Mouse (Mus musculus) erythroblast, adult 5-6 weeks (primary cell): ENCODE data around the gene Cox14. TPM values are rescaled to one million over a fixed set of nuclear protein-coding genes. Genes with fewer than 3 reads are reported as not detected.
"Not testable (repeated sequence)": the region's sequence is repeated elsewhere in the genome, so short reads cannot be mapped to it uniquely, and the experiment has no call there.

Source experiments
- ATAC-seq: replicated peaks from 2 replicates; pipeline ENCODE4 v1.8.0; 2016; ENCODE audit warnings: moderate number of reproducible peaks, mild to moderate bottlenecking, moderate TSS enrichment, inconsistent platforms; ENCODE audit not compliant: poor library complexity, low FRiP score, severe bottlenecking
- total RNA-seq, 2 experiments: library from RNA; stranded (forward) in 1 of 2; stranded (reverse) in 1 of 2; fragments of 150-400 nt in 1 of 2; fragments of 200-764, 138-1000 nt in 1 of 2; gene quantifications; 2 replicates each; pipeline versions ENCODE4 v1.2.3 to v1.2.4; 2015 to 2017; ENCODE audit warnings: low replicate concordance in 2 of 2

Gene Cox14
- total RNA-seq, 2 experiments from 2014 or later: 5.6 to 10.4 TPM

DNA sequence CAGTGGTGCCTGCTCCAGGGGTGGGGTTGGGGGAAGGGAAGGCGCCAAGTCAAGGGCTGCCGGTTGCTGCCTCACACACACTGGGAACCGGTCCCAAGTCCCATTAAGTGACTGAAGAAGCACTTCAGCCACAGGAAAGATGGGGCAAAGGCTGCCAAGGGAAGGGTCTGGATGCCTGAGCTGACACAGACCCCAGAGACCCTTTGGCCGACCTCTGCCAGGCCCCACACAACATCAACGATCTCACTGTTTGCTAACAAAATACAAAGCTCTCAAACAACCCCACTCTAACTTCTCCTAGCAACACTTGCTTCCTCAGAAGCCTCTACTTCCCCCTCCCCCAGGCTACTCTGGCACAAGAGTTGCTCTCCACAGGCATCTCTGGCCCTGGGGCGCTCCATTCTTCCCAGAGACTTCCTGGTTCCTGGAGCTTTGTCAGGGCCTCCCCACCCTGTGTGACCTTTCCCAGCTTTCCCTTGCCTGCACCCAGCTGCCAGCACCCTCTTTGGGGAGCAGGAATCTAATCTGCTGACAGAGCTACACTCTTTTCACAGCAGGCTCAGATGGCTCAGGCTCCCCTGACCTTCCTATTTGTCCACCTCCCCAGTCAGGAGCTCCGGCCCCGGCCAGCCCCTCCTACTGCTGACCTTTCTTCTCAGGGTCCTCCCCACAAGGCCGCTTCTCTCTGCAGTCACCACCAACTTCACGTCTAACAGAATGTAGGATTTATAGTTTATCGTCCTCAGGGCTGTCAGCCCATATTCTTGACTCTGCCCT, 1.7 kb upstream of the Cox14 start:
- ATAC-seq: no peak

DNA sequence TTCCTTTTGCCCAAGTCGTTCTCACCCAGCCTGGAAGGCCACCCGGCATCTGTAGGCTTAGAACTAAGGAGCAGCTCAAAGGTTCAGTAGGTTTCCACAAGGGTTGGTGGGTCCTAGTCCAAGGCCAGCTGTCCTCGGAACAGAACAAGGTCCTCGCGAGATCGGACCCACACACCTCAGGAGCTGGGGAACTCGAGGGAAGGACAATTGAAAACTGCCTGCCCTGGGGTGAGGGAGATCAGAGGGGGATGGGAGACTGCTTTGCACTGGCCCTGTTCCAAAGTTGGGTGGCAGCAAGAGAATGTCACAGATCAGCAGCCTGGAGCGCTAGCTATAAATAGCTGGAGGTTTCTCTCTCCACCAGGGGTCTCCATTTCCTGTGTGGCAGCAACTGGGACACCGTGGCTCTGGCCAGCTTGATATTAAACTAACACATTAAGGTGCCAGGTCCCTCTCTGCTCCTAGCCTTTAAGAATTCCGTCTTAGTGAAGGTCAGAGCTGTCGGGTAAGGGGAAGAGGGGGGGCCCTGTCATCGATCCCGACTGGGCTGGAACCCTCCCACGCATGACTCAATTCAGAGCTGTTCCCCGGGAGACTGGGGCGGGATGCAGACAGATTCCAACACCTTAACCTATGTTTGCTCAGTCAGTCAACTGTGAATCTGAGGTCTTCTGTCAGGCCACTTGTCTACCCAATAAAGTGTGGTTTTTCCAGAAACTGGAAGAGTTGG, 961 bp upstream of the Cox14 start:
- ATAC-seq: no peak

DNA sequence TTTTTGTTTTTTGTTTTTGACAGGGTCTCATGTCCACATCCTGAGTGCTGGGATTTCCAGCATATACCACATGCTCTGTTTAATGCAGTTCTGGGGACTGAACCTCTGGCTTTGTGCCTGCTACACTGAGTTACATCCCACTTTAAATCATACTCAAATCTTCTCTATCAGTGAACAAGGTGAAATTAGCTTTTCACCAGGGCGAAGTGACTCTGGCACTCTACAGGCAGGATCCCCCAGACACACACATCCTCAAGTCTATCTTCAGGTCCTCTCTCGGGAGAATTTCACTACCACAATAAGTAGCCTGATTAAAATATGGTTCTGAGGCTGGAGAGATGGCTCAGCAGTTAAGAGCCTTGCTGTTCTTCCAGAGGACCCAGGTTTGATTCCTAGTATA, 1.1 kb downstream of the Cox14 start:
- no peak for ATAC-seq

DNA sequence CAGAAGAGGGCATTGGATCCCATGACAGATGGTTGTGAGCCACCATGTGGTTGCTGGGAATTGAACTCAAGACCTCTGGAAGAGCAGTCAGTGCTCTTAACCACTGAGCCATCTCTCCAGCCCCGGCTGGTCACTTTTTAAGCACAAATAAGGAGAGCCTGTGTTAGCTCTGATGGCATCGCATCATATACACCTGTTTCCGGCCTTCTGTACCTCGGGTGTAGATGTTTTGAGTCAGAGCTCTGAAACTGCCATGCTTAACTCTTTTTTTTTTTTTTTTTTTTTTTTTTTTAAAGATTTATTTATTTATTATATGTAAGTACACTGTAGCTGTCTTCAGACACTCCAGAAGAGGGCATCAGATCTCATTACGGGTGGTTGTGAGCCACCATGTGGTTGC, 1.6 kb downstream of the Cox14 start:
- not testable (repeated sequence) for ATAC-seq

DNA sequence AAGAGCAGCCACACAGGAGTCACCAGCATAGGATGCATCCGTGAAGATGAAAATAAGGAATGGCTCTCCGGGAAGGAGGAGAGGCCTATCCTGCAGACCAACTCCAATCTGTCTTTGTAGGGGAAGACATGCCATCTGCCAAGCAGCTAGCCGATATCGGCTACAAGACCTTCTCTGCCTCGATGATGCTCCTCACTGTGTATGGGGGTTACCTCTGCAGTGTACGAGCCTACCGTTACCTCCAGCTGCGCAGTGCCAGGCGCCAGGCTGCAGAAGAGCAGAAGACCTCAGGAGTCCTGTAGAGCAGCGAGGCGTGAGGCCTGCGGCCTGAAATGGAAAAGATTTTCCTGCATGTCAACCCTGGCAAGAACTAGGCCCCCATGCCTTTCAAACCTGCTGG, 2.1 kb downstream of the Cox14 start:
- no peak for ATAC-seq

DNA sequence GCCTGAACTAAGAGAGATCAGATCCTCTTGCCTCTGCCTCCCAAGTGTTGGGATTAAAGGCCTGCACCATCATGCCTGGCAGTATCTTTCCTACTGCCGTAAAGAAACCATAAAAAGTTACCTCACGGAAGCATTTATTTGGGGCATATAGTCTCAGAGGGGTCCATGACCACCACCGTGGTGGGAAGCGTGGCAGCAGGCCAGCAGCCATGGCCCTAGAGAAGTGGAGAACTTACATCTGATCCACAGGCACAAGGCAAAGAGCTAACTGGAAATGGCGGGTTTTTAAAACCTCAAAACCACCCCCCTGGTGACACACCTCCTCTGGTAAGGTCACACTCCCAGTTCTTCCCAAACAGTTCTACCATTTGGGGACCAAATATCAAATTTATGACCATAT, 2.8 kb downstream of the Cox14 start:
- no peak for ATAC-seq

DNA sequence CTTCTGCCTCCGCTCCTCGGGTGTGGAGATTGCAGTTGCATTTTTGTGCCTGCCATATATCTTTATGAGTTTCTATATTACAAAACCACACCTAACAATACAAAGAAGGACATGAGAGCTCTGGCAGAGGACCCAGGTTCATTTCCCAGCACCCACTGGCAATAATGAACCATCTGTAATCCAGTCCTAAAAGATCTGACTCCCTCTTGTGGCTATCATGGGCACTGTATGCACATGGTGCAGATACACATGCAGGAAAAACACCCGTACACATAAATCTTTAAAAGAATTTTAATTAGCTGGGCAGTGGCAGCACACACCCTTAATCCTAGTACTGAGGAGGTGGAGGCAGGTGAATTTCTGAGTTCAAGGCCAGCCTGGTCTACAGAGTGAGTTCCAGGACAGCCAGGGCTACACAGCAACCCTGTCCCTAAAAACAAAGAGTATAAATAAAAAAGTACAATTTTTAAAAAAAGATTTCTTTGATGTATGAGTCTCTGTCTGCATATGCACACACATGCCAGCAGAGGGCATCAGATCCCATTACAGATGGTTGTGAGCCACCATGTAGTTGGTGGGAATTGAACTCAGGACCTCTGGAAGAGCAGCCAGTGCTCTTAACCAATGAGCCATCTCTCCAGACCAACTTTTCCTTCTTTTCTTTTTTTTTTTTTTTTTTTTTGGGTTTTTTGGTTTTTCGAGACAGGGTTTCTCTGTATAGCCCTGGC, 3.8 kb downstream of the Cox14 start:
- no peak for ATAC-seq

DNA sequence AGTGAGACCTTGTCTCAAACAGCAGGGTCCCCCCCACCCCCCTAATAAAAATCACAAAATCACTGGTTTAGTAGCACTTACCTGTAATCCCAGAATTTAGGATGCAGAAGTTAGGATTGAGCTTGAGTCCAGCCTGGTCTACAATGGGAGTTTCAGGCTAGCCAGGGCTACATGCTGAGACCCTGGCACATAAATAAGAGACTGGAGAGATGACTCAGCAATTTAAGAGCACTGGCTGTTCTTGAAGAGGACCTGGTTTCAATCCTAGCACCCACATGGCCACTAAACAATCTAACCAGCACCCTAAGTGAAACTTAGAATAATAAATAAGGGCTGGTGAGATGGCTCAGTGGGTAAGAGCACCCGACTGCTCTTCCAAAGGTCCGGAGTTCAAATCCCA, 5.7 kb downstream of the Cox14 start:
- no peak for ATAC-seq

DNA sequence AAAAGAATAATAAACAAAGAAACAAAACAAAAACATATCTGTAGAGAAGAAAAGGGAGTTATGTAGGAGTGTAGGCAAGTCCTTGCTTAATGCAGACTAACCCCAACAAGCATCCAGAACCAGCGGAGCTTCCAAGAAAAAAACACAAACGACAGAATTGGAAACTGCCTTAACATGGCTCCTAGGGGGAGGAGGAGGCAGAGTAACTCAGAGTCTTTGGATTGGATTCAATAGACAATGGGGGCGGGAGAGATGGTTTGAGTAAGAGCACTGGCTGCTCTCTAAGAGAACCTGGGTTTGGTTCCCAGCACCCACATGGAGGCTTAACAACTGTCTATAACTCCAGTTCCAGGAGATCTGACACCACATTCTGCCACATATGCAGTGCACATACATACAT, 6.3 kb downstream of the Cox14 start:
- ATAC-seq: no peak

DNA sequence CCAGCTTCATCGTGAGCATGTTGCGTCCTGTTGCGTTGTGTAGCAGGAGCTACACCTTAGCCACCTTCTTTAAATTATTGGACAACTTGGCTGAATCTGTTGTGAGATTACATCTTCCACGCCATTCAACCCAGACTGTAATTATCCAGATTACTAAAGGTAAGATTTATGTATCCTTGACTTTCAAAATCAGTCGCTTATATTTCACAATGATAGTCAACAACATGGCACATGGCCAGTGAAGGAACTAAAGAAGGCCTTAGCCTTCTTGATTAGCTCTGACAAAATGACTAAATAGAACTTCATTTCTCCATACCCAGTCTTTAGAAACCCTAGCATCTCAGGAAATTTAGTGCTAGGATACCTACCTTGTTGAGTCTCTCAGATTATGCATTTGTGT, 7.8 kb downstream of the Cox14 start:
- no peak for ATAC-seq

DNA sequence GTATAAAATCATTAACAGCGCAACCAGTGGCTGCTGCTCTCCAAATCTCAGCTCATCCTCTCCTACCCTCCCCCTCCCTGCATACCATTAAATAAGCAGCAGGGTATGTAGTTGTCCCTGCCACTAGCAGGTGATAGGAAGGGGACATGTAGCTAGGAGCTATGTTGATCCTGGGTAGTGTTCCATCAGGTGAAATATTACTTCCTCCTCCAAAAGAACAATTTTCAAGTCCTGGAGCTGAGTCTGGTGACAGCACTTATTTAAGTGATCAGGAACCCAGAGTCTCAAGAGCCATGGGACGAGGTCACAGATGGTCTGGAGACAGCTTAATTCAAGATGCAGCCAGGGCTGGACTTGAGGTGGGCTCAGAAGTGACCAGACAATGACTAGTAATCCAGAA, 10.2 kb downstream of the Cox14 start:
- no peak for ATAC-seq

DNA sequence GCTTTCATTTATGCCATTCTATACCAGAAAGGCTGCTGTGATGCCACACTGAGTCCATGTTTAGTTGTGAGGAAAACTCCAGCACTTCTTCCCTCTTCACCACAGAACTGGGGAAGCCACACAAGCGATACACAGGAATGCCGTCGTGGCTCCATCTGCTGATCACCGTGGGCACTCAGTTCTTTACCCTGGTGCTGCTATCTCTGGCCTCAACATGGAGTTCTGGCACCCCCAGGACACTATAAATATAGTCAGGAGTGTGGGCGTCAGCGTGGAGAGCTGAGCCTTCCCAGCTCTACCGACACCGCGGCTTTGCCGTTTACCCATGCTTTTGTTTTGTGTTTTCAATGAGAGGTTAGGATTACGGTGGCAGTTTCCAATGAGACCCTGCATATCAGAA, 11.3 kb downstream of the Cox14 start:
- ATAC-seq: no peak

DNA sequence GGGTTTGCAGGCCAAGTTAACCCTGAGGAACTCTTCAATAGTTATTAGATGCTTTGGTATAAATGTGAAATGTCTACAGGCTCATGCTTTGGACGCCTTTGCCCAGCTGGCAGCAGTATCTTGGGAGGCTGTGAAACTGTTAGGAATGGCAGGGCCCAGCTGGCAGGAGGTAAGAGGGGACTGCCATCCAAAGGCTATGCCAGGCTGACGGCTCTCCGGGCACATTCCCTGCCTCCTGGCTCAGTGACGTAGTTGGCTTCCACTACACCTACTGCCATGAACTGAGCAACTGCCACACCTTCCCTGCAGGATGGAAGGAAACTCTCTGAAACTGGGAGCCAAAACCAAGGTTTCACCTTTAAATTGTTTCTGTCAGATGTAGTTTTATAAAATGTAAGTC, 14.8 kb downstream of the Cox14 start:
- no peak for ATAC-seq

DNA sequence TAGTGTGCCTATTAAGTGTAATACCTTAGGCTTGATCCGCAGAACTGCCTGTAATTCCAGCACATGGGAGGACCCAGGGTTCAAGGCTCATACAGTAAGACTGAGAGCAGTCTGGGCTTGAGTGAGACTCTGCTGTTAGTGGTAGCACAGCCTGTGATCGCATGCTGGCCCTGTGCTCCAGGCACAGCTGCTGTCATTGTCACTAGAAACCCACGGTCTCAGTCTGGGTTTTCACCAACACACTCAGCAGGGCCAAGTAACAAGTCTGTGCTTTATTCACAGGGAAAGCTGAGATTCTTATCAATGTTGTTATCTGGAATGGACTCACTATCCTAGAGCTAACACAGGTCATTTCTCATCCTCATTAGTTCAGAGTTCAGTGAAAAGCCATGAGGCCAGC, 28.8 kb downstream of the Cox14 start:
- ATAC-seq: no peak

DNA sequence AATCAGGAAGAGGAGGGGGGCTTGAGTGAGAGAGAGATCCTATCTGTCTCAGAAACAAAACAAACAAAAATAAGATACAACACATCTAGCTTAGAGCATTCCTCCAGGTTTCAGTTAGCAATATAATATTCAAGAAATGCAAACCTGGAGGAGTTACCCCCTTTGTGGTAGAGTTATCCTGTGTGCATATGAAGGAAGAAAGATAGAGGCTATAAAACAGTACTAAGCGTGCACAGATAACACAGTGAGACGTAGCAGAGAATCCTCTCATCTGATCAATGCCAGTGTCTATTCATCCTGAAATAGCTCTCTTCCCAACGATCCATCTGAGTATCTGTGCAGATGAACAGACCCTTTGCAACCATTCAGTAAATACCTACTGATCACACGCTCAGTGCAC, 42.0 kb downstream of the Cox14 start:
- ATAC-seq: no peak

DNA sequence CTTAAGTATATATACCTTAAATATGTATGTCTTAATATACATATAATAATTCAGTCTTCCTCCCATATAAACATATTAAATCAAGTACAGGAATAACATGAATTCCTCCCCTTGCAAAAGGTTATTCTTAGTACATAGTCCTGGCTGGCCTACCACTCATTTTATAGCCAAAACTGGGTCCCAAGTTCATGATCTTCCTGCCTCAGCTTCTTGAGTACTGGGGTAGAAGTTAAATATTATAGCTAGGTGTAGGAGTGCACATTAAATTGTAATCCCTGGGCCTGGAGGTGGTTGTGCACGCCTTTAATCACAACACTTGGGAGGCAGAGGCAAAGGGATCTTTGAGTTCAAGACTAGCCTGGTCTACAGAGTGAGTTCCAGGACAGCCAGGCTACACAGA, 43.3 kb downstream of the Cox14 start:
- ATAC-seq: no peak

DNA sequence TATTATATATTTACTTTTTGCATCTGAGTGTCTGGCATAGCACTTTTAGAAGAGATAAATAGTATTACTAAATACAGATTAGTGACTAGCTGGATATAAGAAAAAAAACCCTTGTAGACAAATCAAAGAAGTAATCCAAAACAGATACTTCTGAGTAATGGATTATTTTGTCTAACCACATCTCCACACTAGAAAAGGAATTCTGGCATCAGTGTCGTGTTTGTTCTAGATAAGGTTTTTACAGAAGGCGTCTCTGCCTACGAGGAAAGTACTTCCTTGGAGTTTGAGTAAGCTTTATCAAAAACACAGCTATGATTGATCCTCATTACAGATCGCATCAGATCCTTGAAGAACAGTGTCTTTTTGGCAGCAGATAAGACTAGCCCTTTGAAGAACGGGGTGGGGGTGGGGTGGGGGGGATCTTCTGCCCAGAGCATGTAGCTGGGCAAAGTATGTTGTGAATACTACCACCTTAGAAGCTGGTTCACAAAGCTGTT, 45.6 kb downstream of the Cox14 start:
- no peak for ATAC-seq

DNA sequence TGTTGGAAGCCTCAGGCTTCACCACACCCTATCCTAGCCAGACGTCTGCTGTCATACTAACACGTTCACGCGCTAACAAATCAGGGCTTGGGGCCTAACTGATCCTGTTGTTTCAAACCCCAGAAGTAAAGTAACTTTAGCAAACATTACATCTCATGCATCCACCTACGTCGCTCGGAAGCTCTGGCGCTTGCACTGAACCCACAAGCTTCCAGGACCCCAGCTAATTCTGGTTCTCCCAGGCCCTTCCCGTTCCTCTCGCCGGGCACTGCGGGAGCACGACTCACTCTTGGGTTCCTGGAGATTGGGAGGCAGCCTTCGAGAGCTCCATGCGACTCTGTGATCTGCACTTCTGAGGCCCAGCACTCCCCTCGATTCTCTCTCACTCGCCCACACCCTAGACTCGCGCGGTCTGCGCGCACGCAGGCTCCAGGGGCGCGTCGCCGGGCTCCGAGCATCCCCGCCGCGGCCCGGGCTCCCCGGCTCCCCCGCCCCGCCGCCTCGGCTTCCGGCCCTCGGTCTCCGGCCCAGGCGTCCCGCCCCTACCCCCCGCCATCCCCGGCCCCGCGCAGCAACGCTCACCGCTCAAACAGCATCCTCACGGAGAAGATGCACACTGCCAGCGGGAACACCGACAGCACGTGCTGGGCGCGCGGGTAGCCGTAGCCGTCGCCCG, 46.3 kb downstream of the Cox14 start:
- ATAC-seq: no peak

DNA sequence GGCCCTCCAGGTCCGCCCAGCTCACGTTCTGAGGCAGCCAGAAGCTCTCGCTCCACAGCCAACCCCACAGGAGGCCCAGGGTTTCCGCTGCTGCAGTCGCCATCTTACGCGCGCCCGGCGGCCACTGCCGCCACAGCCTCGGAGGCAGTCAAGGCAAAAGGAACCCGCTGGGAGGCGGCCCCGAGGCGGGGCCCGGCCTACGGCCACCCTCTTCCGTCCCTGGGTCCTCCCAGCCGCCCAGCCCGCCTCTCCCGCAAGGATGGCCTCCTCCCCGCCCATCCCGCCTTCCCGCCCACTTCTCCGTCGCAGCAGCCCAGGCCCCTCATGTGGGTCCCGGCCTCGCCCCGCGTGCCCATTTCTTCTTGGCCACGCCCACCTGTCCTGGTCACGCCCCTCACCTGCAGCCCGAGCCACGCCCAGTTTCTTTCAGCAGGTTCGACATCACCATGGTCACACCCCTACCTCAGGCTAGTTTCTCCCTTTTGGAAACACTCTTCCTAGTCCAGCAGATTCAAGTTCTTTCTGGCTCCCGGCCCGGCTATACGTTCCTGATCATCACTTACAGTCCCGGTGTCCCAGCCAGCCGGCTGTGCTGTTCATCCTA, 47.0 kb downstream of the Cox14 start:
- ATAC-seq: 0 out of 2 replicates have a peak, but pooled peaks have one; percentile 33

DNA sequence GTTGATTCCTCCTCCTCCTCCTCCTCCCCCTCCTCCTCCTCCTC, 47.3 kb downstream of the Cox14 start, which contains the start of gene Cers5:
TSS of gene Cers5 (minus strand) at position 5 of the 44 bp plus-strand sequence.
- ATAC-seq: not testable (repeated sequence)
